Mouse (Mus musculus) stomach, postnatal 0 days (tissue): Measurements from ENCODE around the gene Klf3. TPM values are rescaled to one million over a fixed set of nuclear protein-coding genes. Genes with fewer than 3 reads are reported as not detected.

Experiments used
- ATAC-seq: fragments of 200-750 bp; cut with Nextera tagmentation; 2 replicates; pipeline ENCODE4 v1.8.0; 2017; ENCODE audit not compliant: low FRiP score, low TSS enrichment
- DNase-seq: peaks from one replicate; pipeline ENCODE4 v3.0.0-alpha.2; 2016; ENCODE audit warnings: low spot score
- H3K27ac ChIP-seq: fragments of 300-500 bp; sonication (generic); replicated peaks from 2 replicates; pipeline ENCODE4 v1.5.1; 2014; ENCODE audit warnings: mild to moderate bottlenecking, control low read depth
- H3K27me3 ChIP-seq: fragments of 300-500 bp; sonication (generic); 2 replicates; pipeline ENCODE4 v1.6.1; 2014; ENCODE audit warnings: low read length; ENCODE audit not compliant: control insufficient read depth, insufficient read depth
- H3K36me3 ChIP-seq: fragments of 300-500 bp; sonication (generic); 2 replicates; pipeline ENCODE4 v1.6.1; 2014; ENCODE audit warnings: low read length, mixed read lengths; ENCODE audit not compliant: control insufficient read depth, insufficient read depth
- H3K4me1 ChIP-seq: fragments of 300-500 bp; sonication (generic); replicated peaks from 2 replicates; pipeline ENCODE4 v1.6.1; 2014; ENCODE audit warnings: antibody characterized with exemption; ENCODE audit not compliant: control insufficient read depth, insufficient read depth
- H3K4me2 ChIP-seq: fragments of 300-500 bp; sonication (generic); replicated peaks from 2 replicates; pipeline ENCODE4 v1.6.1; 2014; ENCODE audit warnings: low read depth, mild to moderate bottlenecking, control low read depth, moderate library complexity
- H3K4me3 ChIP-seq: fragments of 300-500 bp; sonication (generic); 2 replicates; pipeline ENCODE4 v1.5.1; 2014; ENCODE audit warnings: low read depth, low read length, control low read depth
- H3K9ac ChIP-seq: fragments of 300-500 bp; sonication (generic); 2 replicates; pipeline ENCODE4 v1.6.1; 2014; ENCODE audit warnings: mild to moderate bottlenecking, low read length, control low read depth, mixed read lengths
- H3K9me3 ChIP-seq: fragments of 300-500 bp; sonication (generic); 2 replicates; pipeline ENCODE4 v1.6.1; 2016; ENCODE audit warnings: low read length; ENCODE audit not compliant: control insufficient read depth
- CTCF ChIP-seq: IDR thresholded peaks from 2 replicates; pipeline ENCODE4 v1.5.1; 2016; ENCODE audit warnings: antibody characterized with exemption, low read depth, mild to moderate bottlenecking, moderate library complexity
- EP300 ChIP-seq: optimal IDR thresholded peaks from 2 replicates; pipeline ENCODE3; 2016; ENCODE audit warnings: antibody characterized with exemption
- WGBS: fragments of 180-500 bp; shearing (Covaris S2); extraction: QIAGEN DNeasy Blood & Tissue Kit; methylation state at CpG from one replicate; pipeline ENCODE4 v1.1.7; 2014; 5-methylcytosine and 5-hydroxymethylcytosine counted together
- polyA plus RNA-seq: library from polyadenylated mRNA; unstranded; fragments of >200 nt; fragmentation: Nextera tagmentation; extraction: Ambion mirVana; gene quantifications from 2 replicates; pipeline ENCODE4 v1.2.1, GENCODE M21; 2015

Klf3 gene
- polyA plus RNA-seq, 1 experiment from 2014 or later: 101 TPM

DNA sequence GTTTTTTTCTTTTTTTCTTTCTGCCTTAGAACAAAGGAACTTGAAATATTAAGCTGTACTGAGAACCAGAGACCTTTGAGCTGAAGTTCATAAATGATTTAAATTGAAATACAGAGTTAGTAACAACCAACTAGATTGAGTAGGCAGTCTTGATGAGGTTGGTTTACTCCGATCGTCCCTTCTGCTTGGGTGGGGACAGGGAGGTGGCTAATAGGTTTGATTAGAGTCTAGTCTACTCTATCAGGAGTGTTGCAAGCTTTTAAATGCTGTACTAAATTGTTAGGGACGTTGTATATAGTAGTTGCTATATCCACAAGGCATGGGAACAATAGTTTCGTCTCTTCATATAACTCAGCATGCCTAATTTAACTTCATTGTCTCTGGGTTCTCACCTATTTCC, 4.4 kb downstream of the Klf3 start:
- peak overlapping the region; percentile 58; the same call in 1 of the 2 replicates for H3K9ac ChIP-seq
- no peaks in the 10 kb centered on the region for H3K9me3 ChIP-seq
- peak overlapping the region; percentile 45 for H3K4me2 ChIP-seq
- no peaks in the 10 kb centered on the region for H3K27me3 ChIP-seq
- H3K4me1 ChIP-seq: peaks cover 21% of the 10 kb centered on the region
- DNase-seq (no peak), ATAC-seq (no peak)
- WGBS: 42% methylated on average over 4 of the region's 4 CpGs
- H3K4me3 ChIP-seq: peak overlapping the region; percentile 13
- TF ChIP-seq CTCF (no peak), EP300 (no peak)
- peak overlapping the region; percentile 85 for H3K27ac ChIP-seq
- no peaks in the 10 kb centered on the region for H3K36me3 ChIP-seq

DNA sequence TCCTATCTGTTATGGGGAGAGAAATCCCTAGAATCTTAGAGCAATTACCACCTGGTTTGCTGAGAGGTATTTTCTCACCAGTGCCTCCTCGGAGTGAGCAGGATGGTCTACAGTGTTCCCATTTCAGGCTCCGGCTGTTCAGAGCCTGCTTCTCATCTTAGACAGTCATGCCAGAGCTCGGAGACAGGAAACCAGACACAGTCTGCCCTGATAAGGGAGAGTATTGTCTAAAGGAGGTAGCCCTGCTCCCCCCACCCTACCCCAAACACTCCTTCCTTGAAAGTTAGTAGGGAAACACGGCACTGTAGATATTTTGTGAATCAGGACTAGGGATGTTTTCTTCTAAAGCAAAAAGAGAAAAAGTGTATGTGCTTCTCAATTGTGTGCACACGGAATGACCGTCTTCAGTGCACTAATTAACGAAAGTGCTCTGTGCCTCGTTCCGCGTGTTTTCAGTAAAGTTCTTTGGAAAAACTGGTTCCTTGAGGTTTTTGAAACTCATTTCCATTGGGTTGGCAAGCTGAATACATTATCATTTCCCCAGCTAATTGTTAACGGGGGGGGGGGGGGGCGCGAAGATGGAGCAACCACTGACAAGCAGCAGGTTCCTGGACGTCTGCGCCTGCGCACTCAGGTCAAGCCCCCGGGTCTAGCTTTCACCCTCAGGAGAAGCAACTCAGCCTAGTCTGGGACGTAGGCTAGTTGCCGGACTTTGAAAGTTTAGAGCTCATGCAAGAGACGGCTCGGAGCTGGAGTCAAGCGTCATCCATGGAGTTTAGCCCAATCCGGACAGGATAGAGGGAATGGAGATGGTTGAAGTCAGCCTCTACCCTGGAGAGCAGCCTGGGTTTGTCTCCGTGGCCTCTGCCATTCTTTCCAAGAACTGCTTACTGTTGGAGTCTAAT, 5.2 kb downstream of the Klf3 start:
- WGBS: 50% methylated on average over 24 of the region's 24 CpGs
- Histone ChIP-seq H3K9ac (peak overlapping the region; percentile 58), H3K9me3 (no peaks in the 10 kb centered on the region), H3K36me3 (no peaks in the 10 kb centered on the region), H3K4me2 (peak overlapping the region; percentile 45), H3K27me3 (no peaks in the 10 kb centered on the region), H3K27ac (peak overlapping the region; percentile 85), H3K4me3 (peak overlapping the region; percentile 13), H3K4me1 (peaks cover 24% of the 10 kb centered on the region)
- ATAC-seq (no peak), DNase-seq (no peak)
- TF ChIP-seq EP300 (no peak), CTCF (no peak)

DNA sequence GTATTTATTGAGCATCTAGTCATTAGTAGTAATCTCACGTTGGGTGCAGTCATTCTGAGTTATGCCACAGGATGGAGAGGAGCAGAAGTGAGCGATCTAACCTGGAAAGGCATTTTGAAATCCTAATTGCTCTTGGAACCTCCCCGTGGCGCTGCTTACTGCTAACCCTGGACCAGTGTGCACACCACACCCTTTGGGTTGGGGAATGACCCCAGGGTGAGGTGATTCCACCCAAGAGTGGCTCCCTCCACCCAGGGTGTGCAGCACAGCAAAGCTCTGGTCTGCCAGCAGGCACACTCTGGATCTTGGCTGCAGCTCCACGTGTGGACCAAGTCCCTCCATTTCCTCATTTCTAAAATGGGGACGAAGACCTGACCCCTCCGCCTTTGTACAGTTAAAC, 6.1 kb downstream of the Klf3 start:
- no peak for TF ChIP-seq EP300
- TF ChIP-seq CTCF: peak; percentile 32; the same call in 1 of the 2 replicates
- no peaks in the 10 kb centered on the region for H3K27me3 ChIP-seq
- H3K9me3 ChIP-seq: no peaks in the 10 kb centered on the region
- no peak overlapping the region for H3K4me3 ChIP-seq
- no peak overlapping the region for H3K9ac ChIP-seq
- peak overlapping the region; percentile 96 for H3K27ac ChIP-seq
- peaks cover 28% of the 10 kb centered on the region for H3K4me1 ChIP-seq
- peak overlapping the region; percentile 45 for H3K4me2 ChIP-seq
- H3K36me3 ChIP-seq: no peaks in the 10 kb centered on the region
- ATAC-seq: no peak; the same call in 1 of the 2 replicates
- DNase-seq: peak; percentile 54
- 45% methylated on average over 7 of the region's 7 CpGs for WGBS

DNA sequence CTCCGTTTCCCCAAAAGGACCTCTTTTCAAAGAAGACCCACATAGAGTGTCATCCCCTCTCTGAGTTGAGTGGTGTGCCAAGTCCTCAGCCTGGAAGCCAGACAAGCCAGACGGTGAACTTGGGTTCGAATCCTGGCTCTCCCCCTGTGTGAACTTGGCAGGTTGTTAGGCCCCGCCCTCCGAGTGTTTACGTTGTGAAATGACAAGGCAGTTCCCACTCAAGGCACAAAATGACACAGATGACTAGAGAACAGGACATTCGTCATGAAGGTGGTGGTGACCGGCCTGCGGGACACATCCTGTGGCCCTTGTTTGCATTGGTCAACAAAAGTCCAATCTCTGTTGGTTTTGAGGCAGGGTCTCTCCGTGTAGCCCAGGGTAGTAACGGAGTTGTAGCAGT, 6.7 kb downstream of the Klf3 start:
- TF ChIP-seq EP300 (no peak), CTCF (no peak)
- no peaks in the 10 kb centered on the region for H3K27me3 ChIP-seq
- H3K9ac ChIP-seq: peak overlapping the region; percentile 52; the same call in 1 of the 2 replicates
- H3K4me2 ChIP-seq: peak overlapping the region; percentile 50
- H3K9me3 ChIP-seq: no peaks in the 10 kb centered on the region
- DNase-seq (peak; percentile 64), ATAC-seq (no peak)
- H3K4me1 ChIP-seq: peaks cover 28% of the 10 kb centered on the region
- 54% methylated on average over 11 of the region's 11 CpGs for WGBS
- peak overlapping the region; percentile 96 for H3K27ac ChIP-seq
- H3K36me3 ChIP-seq: no peaks in the 10 kb centered on the region
- H3K4me3 ChIP-seq: peak overlapping the region; percentile 2; the same call in 1 of the 2 replicates

DNA sequence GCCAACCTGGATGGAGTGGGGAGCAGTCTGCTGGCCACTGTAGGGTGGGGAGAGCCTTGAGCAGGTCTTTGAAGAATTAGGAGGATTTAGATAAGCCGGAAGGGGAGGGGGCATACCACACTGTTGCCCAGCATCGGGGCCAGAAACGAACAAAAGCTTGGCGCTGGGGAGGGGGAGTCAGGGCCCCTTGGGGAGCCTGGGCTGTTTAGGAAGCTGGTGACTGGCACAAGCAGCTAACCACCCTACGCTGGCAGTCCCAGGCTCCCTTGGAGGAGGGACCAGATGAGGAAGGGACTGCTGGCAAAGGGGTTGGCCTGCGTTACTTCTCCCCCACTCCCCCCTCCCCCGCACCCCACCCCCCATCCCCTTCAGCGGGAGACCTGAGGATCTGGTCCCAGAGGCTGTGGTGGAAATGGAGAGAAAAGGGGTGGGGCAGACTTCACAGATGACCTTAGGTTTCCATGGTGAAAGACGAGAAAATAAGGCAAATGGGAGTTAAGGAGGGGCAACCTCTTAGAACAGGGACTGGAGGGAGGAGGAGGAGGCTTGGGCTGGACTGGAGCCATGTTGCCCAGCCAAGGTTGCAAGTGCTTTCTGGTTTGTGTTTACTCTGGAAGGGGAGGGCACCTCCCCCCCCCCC, 7.8 kb downstream of the Klf3 start:
- no peak for TF ChIP-seq EP300
- H3K36me3 ChIP-seq: no peaks in the 10 kb centered on the region
- peak overlapping the region; percentile 52 for H3K9ac ChIP-seq
- H3K4me3 ChIP-seq: peak overlapping the region; percentile 16
- ATAC-seq (peak; percentile 64), DNase-seq (peak; percentile 80)
- H3K4me1 ChIP-seq: peaks cover 28% of the 10 kb centered on the region
- H3K4me2 ChIP-seq: peak overlapping the region; percentile 50
- H3K27ac ChIP-seq: peak overlapping the region; percentile 96
- 7% methylated on average over 8 of the region's 9 CpGs for WGBS
- H3K27me3 ChIP-seq: no peaks in the 10 kb centered on the region
- no peaks in the 10 kb centered on the region for H3K9me3 ChIP-seq
